Mouse (Mus musculus) bone marrow, adult 2 months (tissue): ENCODE measurements at regions not wholly inside any gene's neighbourhood (a gene's known extent, or its start where the extent isn't known, plus 50 kb on each side); places are given as distances from the start of the nearest gene placed in this dataset.

Experiments
- CTCF ChIP-seq: fragments of 200-500 bp; IDR thresholded peaks from 2 replicates; pipeline ENCODE4 v1.5.1; 2011; ENCODE audit warnings: low read length, control low read depth; ENCODE audit not compliant: control insufficient read depth, insufficient read depth
- POLR2A ChIP-seq: fragments of 200-500 bp; IDR thresholded peaks from 2 replicates; pipeline ENCODE4 v1.6.1; 2011; ENCODE audit warnings: low read depth, mild to moderate bottlenecking, control low read depth, low read length, borderline replicate concordance; ENCODE audit not compliant: control insufficient read depth

DNA sequence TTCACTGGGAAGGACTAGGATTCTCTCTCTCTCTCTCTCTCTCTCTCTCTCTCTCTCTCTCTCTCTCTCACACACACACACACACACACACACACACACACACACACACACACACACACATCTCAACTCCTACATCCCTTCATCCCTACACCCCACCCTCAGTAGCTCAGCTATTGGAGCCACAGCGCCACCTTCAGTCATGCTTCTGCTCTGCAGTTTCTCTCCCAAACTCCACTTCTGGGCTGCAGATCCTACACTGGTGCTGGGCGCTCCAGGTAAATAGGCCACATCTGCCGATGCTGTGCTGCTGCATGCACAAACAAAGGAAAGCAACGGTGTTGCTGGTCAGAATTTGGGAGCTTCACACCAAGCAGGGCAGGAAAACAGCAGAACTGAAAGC lies 74.9 kb upstream of the Syt13 start:
- TF ChIP-seq POLR2A (no peak), CTCF (peak; percentile 49)
